In the genomic region with DNA sequence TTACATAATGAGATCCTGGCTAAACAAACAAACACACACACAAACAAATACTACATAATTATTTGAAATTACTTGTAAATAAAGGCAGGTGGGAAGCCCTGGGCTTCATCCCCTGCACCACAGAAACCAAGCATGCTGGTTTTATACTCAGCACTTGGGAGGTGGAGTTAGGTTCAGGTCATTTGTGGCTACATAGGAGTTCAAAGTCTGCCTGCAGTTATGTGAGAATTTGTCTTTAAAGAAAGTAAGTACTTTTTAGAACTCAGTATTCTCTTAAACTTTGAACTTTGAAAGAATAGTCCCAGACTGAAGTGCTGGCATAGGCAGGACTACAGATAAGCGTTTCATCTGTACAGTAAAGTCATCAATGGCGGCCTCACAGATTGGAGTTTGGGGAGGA, we compare ENCODE assay signal across 24 mouse cellular contexts.
"Had no signal": no experiment of that assay in that cellular context is flagged by ENCODE, and none has a peak within 500 bp of the region (broad histone marks: within the 10 kb centered on the region; RNA-seq: fewer than 3 reads in every experiment).

No protein-coding gene starts in this region.

- H3K27ac ChIP-seq: gastrocnemius, adult 2 months; heart, embryonic 10.5 days; hindbrain, embryonic 10.5 days; hindbrain, embryonic 12.5 days; hindbrain, embryonic 14.5 days; kidney, embryonic 15.5 days; kidney, postnatal 0 days; limb, embryonic 13.5 days; limb, embryonic 15.5 days; liver, embryonic 12.5 days; liver, embryonic 14.5 days had no signal

- H3K4me2 ChIP-seq: heart, embryonic 12.5 days; hindbrain, embryonic 12.5 days; hindbrain, embryonic 14.5 days; kidney, embryonic 15.5 days; limb, embryonic 13.5 days; limb, embryonic 15.5 days; liver, embryonic 12.5 days had no signal

- H3K9ac ChIP-seq: heart, embryonic 12.5 days; hindbrain, embryonic 12.5 days; hindbrain, embryonic 14.5 days; kidney, embryonic 15.5 days; limb, embryonic 13.5 days; limb, embryonic 15.5 days; liver, embryonic 12.5 days; liver, embryonic 14.5 days had no signal

- ATAC-seq: hindbrain, embryonic 16.5 days; inflammation-experienced regulatory T-cells, adult 6 months; liver, embryonic 12.5 days had no signal

- H3K4me1 ChIP-seq: heart, embryonic 10.5 days; limb, embryonic 13.5 days; limb, embryonic 15.5 days had no signal

- H3K9me3 ChIP-seq: heart, embryonic 10.5 days; hindbrain, embryonic 12.5 days; kidney, embryonic 15.5 days; limb, embryonic 13.5 days; limb, embryonic 15.5 days; liver, embryonic 12.5 days had no signal

- H3K36me3 ChIP-seq: heart, embryonic 10.5 days; heart, embryonic 12.5 days; hindbrain, embryonic 10.5 days; hindbrain, embryonic 12.5 days; kidney, embryonic 15.5 days; limb, embryonic 13.5 days; limb, embryonic 15.5 days; liver, embryonic 12.5 days had no signal

- H3K27me3 ChIP-seq: heart, embryonic 12.5 days; hindbrain, embryonic 12.5 days; kidney, embryonic 15.5 days; limb, embryonic 13.5 days; limb, embryonic 15.5 days; liver, embryonic 12.5 days had no signal

- DNase-seq: gastrocnemius, adult 2 months; gastrocnemius, postnatal 10 days; gastrocnemius, postnatal 25 days; heart, adult 18-20 months; heart, postnatal 10 days; heart, postnatal 4 days; kidney, adult 11 months; kidney, postnatal 25 days; layer of hippocampus, adult 9-11 months; layer of hippocampus, postnatal 36 days; left cerebral cortex, postnatal 4 days had no signal

- H3K4me3 ChIP-seq: gastrocnemius, adult 2 months; heart, embryonic 10.5 days; heart, embryonic 12.5 days; hindbrain, embryonic 10.5 days; hindbrain, embryonic 12.5 days; kidney, embryonic 15.5 days; limb, embryonic 13.5 days; limb, embryonic 15.5 days; liver, embryonic 12.5 days had no signal
